Mouse (Mus musculus) kidney, postnatal 25 days (tissue): ENCODE results near the gene Olfr786.

Source experiments
- DNase-seq, 2 experiments: peaks; one replicate each; pipeline ENCODE4 v3.0.0; 2021; ENCODE audit warnings: mixed read lengths in 2 of 2

Gene Olfr786

DNA sequence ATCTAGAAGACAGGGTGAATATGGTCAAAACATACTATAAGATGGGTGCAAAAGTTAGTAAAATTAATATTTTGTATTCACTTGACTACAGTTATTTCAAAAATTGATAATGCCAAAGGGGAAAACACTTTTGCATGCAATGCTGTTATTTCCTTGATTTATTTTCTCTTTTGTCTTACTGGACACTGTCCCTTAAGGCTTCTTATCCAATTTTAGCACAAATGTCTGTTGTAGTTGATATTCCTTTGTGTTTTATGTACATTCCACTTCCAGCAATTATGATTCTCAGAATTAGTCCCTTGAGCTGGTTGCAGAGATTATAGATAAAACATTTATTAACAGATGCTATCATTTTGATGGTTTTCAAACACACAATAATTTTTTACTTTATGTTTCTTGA is at the start of gene Olfr786:
Gene Olfr786, plus strand, starts transcription at position 301 of the 400 bp plus-strand sequence.
- DNase-seq = no peak

DNA sequence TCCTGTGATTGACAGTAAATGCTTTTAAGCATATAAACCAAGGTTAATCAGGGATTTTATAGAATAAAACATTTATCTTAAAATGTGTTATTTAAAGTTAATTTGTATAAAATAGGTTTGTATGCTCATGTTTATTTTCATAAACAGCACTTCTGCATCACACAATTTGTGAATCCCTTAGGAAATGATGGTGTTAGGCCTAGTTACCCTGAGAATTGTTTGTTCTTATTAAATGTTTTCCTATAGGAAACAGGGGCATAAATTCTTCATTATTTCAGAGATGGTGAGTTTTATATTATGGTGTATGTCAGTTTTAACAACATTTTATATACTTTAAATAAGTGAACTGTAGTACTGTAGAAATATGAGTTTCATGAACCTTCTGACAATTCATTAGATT is 43.3 kb upstream of the Olfr786 start, which contains the start of gene Olfr784:
Gene Olfr784, plus strand, starts transcription at position 301 of the 400 bp plus-strand sequence.
- no peak for DNase-seq

DNA sequence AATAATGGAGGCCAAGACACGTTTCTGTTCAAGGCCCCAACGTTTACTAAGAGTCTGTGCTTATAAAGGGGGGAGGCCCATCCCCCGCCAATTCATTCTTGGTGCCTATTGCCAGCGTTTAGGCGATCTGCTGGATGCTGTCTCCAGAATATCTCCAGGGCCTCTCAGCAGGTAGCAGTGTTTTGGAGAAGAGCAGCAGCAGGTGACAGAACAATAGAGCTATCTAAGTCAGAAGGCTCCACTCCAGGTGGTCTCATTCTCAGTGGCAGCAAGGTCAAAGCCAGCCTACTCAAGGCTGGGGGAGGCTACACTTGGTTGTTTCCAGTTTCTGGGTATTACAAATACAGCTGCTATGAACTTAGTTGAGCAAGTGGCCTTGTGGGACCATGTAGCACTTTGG is 26.2 kb upstream of the Olfr786 start:
- no peak for DNase-seq

DNA sequence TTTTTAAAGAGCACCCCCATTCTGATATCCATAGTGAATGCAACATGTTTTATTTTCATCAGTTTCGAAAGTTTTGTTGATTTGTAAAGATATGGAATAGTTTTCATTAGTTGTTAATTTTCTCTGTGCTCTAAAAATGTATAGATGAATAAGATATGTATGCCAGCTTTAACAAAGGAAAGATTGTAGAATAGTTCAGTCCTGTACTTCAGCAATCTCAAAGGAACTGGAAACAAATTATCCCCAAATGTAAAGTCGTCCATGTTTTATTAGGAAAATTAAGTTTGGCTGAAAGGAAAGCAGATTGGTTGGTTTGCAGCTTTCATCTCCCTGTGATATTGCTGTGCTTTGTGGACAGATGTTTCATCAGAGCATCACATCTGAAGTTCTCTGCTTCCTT is 22.0 kb upstream of the Olfr786 start, which contains the start of gene Olfr785:
Gene Olfr785, plus strand, starts transcription at position 301 of the 400 bp plus-strand sequence.
- DNase-seq = no peak

DNA sequence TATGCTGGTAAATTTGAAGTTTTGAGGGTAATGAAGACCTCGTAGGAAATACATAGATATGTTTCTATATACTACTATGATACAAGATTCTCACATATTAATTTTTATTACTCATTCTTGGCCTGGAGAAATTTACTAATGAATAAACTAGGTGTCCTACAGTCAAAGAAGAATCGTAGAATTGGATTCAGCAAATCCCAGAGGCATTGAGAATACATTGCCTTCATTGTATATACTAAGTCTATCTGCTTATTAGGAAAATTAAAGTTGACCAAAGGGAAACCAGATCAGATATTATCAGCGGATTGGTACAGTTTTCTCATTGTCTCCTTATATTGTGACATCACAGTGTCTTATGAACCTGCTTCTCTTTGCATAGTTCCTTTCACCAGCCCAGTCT is 34.5 kb downstream of the Olfr786 start, which contains the start of gene Olfr787:
Gene Olfr787, plus strand, starts transcription at position 301 of the 400 bp plus-strand sequence.
- no peak for DNase-seq

DNA sequence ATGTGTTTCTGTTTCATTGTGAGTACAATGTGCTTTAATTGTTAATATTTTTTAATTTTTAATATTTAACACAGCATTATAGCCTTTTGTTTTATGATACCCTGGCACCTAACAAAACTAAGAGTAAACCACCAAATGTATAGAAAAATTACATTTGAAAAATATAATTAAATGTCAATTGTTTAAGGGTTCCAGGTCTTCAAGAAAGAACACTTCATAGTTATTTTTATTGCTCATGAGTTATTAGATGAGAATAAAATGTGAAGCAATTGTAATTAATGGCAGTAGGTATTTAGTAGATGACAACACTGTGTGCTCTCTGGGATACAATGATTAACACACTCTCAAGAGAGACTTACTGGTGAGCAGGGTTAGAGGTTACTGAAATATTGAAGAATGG is 43.6 kb downstream of the Olfr786 start, which contains the start of gene Olfr788:
Gene Olfr788, plus strand, starts transcription at position 301 of the 400 bp plus-strand sequence.
- no peak for DNase-seq

DNA sequence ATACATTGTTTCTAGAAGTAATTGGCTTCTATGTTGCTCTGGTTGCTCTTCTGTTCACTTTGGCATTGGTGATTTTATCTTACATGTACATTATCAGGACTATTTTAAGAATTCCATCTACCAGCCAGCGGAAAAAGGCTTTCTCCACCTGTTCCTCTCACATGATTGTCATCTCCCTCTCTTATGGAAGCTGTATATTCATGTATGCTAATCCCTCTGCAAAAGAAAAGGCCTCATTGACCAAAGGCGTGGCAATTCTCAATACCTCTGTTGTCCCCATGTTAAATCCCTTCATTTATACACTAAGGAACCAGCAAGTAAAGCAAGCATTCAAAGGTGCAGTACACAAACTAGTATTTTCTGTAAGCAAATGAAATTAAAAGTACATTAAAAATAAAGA is 46.1 kb downstream of the Olfr786 start:
- DNase-seq = no peak

DNA sequence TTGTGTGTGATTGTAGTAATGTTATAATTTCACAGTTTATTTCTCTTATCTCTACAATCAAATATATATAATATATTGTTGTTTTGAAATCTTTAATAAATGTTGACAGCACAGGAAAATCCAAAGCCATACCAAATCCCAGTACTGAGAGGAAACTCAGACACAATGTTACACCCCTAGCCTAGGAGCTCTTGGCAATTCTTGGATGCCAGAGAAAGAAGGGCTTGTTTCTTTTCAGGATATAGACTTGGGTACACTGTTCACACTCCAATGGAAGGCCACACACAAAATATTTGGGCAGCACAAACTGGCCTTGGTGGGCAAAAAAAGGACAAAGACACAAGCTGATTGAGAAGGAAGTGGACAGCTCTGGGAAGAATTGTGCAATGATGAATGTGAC is 46.6 kb downstream of the Olfr786 start:
- no peak for DNase-seq

DNA sequence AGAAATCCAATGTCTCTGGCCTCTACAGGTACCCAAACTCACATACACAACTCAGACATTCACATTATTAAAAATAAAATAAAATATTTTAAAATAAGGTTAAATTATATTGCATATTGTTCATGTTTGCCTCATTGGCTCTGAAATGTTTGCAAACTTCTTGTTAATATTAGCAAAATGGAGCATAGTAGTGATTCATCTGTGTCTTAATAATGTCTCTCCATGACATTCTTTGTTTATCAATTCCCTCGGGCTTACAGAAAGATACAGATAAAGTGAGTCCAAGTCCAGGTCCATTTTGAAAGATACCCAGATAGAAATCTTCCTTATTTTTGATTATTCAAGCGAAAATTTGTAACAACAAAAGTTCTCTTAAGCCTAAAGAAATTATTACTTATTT is 57.3 kb downstream of the Olfr786 start, which contains the start of gene Olfr789:
Gene Olfr789, plus strand, starts transcription at position 301 of the 400 bp plus-strand sequence.
- no peak for DNase-seq
